Mouse (Mus musculus) midbrain, embryonic 12.5 days (tissue): Measurements from ENCODE around the gene Tmc3. TPM values are rescaled to one million over a fixed set of nuclear protein-coding genes. Genes with fewer than 3 reads are reported as not detected.
A peak's percentile ranks its signal among the peaks of the same experiment; 100 is the strongest.

Experiments used
- ATAC-seq: fragments of 200-750 bp; cut with Nextera tagmentation; 2 replicates; pipeline ENCODE4 v1.8.0; 2017; ENCODE audit warnings: low read depth, moderate TSS enrichment, moderate library complexity; ENCODE audit not compliant: low FRiP score
- H3K27ac ChIP-seq: fragments of 300-500 bp; sonication (generic); replicated peaks from 2 replicates; pipeline ENCODE4 v1.5.1; 2016; ENCODE audit warnings: mild to moderate bottlenecking
- H3K27me3 ChIP-seq: fragments of 300-500 bp; sonication (generic); 2 replicates; pipeline ENCODE4 v1.6.1; 2016; ENCODE audit warnings: mild to moderate bottlenecking
- H3K36me3 ChIP-seq: fragments of 300-500 bp; sonication (generic); 2 replicates; pipeline ENCODE4 v1.6.1; 2016
- H3K4me1 ChIP-seq: fragments of 300-500 bp; sonication (generic); 2 replicates; pipeline ENCODE4 v1.6.1; 2016
- H3K4me2 ChIP-seq: fragments of 300-500 bp; sonication (generic); replicated peaks from 2 replicates; pipeline ENCODE4 v1.6.1; 2016; ENCODE audit warnings: mild to moderate bottlenecking, moderate library complexity
- H3K4me3 ChIP-seq: fragments of 300-500 bp; sonication (generic); 2 replicates; pipeline ENCODE4 v1.5.1; 2016; ENCODE audit warnings: mild to moderate bottlenecking
- H3K9ac ChIP-seq: fragments of 300-500 bp; sonication (generic); replicated peaks from 2 replicates; pipeline ENCODE4 v1.6.1; 2016; ENCODE audit warnings: mild to moderate bottlenecking, moderate library complexity
- H3K9me3 ChIP-seq: fragments of 300-500 bp; sonication (generic); 2 replicates; pipeline ENCODE4 v1.6.1; 2016; ENCODE audit warnings: mild to moderate bottlenecking
- WGBS: fragments of 180-500 bp; shearing (Covaris S2); methylation state at CpG from one replicate; pipeline ENCODE4 v1.1.7; 2016; 5-methylcytosine and 5-hydroxymethylcytosine counted together
- polyA plus RNA-seq: library from polyadenylated mRNA; unstranded; fragments of >200 nt; fragmentation: Nextera tagmentation; extraction: Ambion mirVana; gene quantifications from 2 replicates; pipeline ENCODE4 v1.2.1, GENCODE M21; 2016

The Tmc3 gene
- polyA plus RNA-seq, 1 experiment from 2014 or later = 0.69 TPM

DNA sequence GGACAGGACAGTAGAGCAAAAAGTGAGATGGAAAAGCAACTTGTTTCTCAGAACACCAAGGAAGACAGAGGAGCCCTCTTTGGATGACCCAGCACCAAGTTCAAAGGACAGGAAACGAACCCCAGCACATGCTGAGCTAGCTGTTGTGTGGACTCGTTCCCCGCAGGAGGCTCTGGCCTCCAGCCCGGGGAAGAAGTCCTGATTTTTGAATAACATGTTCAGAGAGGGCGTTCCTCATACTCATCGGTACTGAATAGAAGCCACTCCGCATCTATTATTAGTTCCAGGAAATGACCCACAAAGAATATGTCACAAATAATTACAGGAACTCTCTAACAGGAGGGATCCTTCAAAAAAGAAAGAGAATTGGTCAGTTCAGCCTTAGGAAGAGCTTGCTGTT is 18.8 kb upstream of the Tmc3 start:
- Histone ChIP-seq H3K4me2 (no peak overlapping the region), H3K9ac (no peak overlapping the region), H3K36me3 (no peaks in the 10 kb centered on the region), H3K4me1 (peaks cover 6% of the 10 kb centered on the region), H3K4me3 (no peak overlapping the region), H3K27me3 (no peaks in the 10 kb centered on the region), H3K27ac (no peak overlapping the region), H3K9me3 (no peaks in the 10 kb centered on the region)
- ATAC-seq = no peak
- WGBS = 33% methylated on average over 7 of the region's 7 CpGs

DNA sequence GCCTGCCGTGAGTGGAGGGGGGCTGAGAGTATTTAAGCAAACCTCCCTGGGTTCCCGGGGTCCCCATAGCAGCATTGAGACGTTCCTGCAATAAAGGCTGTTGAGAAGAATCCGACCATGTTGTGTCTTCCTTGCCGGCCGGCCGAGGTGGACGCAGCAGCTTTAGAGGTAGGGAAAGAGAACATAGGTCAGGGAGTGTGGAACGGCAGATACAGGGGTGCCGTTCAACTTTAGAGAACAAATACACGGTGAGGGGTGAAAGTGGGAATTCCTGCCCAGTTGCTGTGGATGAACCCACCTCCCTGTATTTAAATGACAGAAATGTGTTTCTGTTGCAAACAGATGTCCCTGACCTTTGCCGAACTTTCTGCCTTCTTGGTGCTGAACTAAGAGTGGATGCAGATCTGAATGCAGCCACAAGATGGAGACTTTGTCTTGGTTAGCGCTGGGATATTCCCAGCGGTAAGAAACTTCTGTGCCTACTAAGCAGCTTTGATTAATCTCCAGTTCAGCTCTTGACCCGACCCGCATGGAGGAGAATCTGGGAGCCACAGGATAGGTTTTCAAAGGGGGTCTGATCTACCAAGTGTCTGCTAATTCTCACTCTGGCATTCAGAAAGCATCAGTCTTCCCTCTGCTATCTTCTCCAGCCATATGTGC is 16.8 kb upstream of the Tmc3 start:
- Histone ChIP-seq H3K9me3 (no peaks in the 10 kb centered on the region), H3K27ac (no peak overlapping the region), H3K4me2 (no peak overlapping the region), H3K4me3 (no peak overlapping the region), H3K36me3 (no peaks in the 10 kb centered on the region), H3K4me1 (no peaks in the 10 kb centered on the region; the same call in 1 of the 2 replicates), H3K9ac (no peak overlapping the region), H3K27me3 (no peaks in the 10 kb centered on the region)
- ATAC-seq = peak; percentile 45; the same call in 1 of the 2 replicates
- WGBS = 56% methylated on average over 16 of the region's 16 CpGs

DNA sequence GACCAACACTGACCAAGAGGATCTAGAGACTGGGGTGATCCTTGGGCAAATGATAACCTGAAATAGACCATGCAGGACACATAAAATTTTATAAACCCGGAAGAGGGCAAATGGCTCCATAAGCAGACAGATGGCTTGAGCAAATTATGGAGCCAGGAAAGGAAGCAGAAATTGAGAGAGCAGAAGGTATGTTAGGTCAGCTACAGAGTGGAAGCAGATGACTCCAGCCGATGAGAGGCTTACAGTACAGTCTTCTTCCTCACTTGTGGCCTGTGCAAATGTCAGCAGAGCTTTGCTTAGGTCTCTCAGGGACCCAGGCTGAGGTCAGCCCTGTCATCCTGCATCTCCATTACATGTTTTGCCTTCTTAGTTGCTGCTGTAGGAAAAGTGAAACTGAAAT is 15.9 kb upstream of the Tmc3 start:
- Histone ChIP-seq H3K27me3 (no peaks in the 10 kb centered on the region), H3K9me3 (no peaks in the 10 kb centered on the region), H3K36me3 (no peaks in the 10 kb centered on the region), H3K4me2 (no peak overlapping the region), H3K27ac (no peak overlapping the region), H3K4me3 (no peak overlapping the region), H3K9ac (no peak overlapping the region), H3K4me1 (no peaks in the 10 kb centered on the region)
- 88% methylated on average over 2 of the region's 2 CpGs for WGBS
- no peak for ATAC-seq

DNA sequence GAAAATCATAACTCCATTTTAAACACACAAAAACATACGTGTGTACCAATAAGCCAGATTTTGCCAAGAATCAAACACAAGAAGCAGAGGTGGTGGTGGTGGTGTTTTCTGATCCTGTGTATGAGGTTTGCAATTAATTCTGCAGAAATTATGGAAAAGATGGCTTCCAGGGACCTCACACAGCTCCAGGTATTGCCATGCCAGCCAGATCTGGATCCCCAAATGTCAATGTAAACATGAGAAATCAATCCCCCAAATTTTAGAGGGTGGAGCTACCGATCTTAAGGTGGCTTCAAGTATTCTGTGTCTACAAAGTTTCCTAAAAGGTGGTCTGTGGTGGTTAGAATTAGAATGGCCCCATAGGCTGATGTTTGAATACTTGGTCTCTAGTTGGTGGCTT is 15.3 kb upstream of the Tmc3 start:
- H3K4me3 ChIP-seq = no peak overlapping the region
- H3K27me3 ChIP-seq = no peaks in the 10 kb centered on the region
- H3K9me3 ChIP-seq = no peaks in the 10 kb centered on the region
- H3K36me3 ChIP-seq = no peaks in the 10 kb centered on the region
- H3K27ac ChIP-seq = no peak overlapping the region
- no peak for ATAC-seq
- no peaks in the 10 kb centered on the region for H3K4me1 ChIP-seq
- H3K4me2 ChIP-seq = no peak overlapping the region
- 87% methylated on average over 2 of the region's 2 CpGs for WGBS
- H3K9ac ChIP-seq = no peak overlapping the region

DNA sequence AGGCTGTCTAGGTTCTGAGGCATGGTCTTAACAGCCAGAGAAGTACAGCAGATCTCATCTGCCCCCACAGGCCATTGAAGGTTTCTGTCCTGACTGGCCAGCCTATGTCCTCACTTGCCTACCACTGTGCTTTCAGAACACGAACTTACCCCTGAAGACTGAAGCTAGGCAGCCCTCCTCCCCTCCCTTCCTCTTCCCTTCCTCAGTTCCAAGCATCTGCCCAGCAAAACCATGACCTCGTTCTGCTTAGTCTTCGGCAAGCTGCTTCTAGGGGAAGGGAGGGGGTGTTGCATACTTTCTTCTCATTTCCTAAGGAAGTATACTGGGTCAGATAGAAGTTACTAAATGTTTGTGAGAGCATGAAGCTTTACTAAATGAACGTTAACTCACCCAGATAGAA is 13.7 kb upstream of the Tmc3 start:
- Histone ChIP-seq H3K4me1 (no peaks in the 10 kb centered on the region), H3K4me2 (no peak overlapping the region), H3K9ac (no peak overlapping the region), H3K36me3 (no peaks in the 10 kb centered on the region), H3K4me3 (no peak overlapping the region), H3K27ac (no peak overlapping the region), H3K27me3 (no peaks in the 10 kb centered on the region), H3K9me3 (no peaks in the 10 kb centered on the region)
- no peak for ATAC-seq
- WGBS = 71% methylated on average over 4 of the region's 4 CpGs

GRCm38 (mm10) chr7:83571901-83572300 is 12.8 kb upstream of the Tmc3 start:
- Histone ChIP-seq H3K27ac (no peak overlapping the region), H3K27me3 (no peaks in the 10 kb centered on the region; the same call in 1 of the 2 replicates), H3K4me2 (no peak overlapping the region), H3K36me3 (no peaks in the 10 kb centered on the region), H3K4me1 (no peaks in the 10 kb centered on the region), H3K4me3 (no peak overlapping the region), H3K9ac (no peak overlapping the region), H3K9me3 (no peaks in the 10 kb centered on the region)
- no peak for ATAC-seq
- 53% methylated on average over 3 of the region's 3 CpGs for WGBS

DNA sequence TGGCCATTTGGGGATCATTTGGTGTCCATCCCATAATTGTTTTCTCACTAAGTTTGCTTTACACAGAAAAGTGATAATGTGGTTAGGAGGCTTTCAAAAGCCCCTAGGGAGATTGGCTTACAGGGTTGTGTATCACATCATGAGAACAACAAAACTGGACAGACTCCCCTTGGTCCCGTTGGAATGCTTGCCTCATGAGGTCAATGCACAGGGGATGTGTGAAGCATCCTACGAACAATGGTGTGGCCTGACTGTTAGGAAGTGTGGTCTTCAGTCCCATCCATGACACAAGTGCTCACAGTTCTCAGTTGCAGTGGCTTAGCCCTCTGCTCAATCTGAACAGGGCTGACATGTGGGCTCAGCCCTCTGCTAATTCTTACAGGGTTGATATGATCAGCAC is 12.3 kb upstream of the Tmc3 start:
- Histone ChIP-seq H3K4me1 (no peaks in the 10 kb centered on the region), H3K9ac (no peak overlapping the region), H3K27me3 (no peaks in the 10 kb centered on the region; the same call in 1 of the 2 replicates), H3K36me3 (no peaks in the 10 kb centered on the region), H3K27ac (no peak overlapping the region), H3K9me3 (no peaks in the 10 kb centered on the region), H3K4me3 (no peak overlapping the region), H3K4me2 (no peak overlapping the region)
- ATAC-seq = no peak
- WGBS = 79% methylated on average over 2 of the region's 2 CpGs

GRCm38 (mm10) chr7:83580946-83581345 is 3.8 kb upstream of the Tmc3 start:
- WGBS = 58% methylated on average over 4 of the region's 4 CpGs

DNA sequence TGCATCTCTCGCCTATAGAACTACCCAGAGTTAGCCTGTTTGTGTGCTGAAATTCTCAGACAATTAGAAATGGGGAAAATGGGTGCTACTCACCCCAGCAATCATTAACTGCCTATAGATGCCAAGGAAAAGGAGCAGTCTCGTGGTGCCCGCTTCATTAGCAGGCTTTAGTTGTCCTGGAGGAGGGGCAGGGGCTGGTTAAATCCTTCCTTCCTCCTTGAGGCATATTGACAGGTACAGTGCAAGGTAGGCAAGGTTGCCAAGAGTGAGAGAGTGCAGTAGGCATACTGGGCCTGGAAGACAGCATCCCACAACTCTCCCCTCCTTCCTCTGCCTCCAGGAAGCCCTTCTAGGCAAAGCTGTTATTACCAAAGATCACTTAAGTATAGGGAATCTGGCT is 9.3 kb downstream of the Tmc3 start:
- H3K9me3 ChIP-seq = no peaks in the 10 kb centered on the region
- H3K27ac ChIP-seq = no peak overlapping the region
- no peaks in the 10 kb centered on the region for H3K27me3 ChIP-seq
- H3K9ac ChIP-seq = no peak overlapping the region
- H3K36me3 ChIP-seq = no peaks in the 10 kb centered on the region
- H3K4me1 ChIP-seq = no peaks in the 10 kb centered on the region
- WGBS = 76% methylated on average over 3 of the region's 3 CpGs
- no peak for ATAC-seq
- no peak overlapping the region for H3K4me3 ChIP-seq
- no peak overlapping the region for H3K4me2 ChIP-seq

More at GRCm38 (mm10) chr7:83580946-83581345, 3.8 kb upstream of the Tmc3 start:
- H3K4me1 ChIP-seq = peaks cover 8% of the 10 kb centered on the region; the same call in 1 of the 2 replicates
- no peak for ATAC-seq
- no peaks in the 10 kb centered on the region for H3K9me3 ChIP-seq
- no peak overlapping the region for H3K27ac ChIP-seq
- no peaks in the 10 kb centered on the region for H3K36me3 ChIP-seq
- H3K27me3 ChIP-seq = no peaks in the 10 kb centered on the region; the same call in 1 of the 2 replicates
- H3K4me3 ChIP-seq = no peak overlapping the region
- H3K9ac ChIP-seq = no peak overlapping the region
- H3K4me2 ChIP-seq = no peak overlapping the region

DNA sequence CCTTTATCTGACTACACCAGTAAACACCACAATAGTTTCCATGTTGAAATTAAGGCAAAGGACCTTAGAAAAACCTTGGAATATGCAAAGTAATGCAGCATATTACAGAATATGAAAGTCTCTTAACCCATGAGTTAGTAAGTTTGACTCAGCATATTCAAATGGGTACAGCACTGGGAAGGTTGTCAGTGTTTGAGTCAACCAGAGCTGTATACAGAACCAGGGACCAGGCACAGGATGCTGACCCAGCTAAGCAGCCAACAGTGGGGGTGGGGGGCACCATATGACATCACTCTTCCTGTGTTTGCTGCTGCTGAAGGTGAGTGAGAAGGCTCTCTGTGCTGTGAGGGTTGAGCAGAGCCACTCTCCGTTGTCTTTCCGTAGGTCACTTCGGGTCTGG is 12.3 kb downstream of the Tmc3 start:
- Histone ChIP-seq H3K4me1 (no peaks in the 10 kb centered on the region), H3K9me3 (no peaks in the 10 kb centered on the region), H3K36me3 (no peaks in the 10 kb centered on the region), H3K27ac (no peak overlapping the region), H3K4me3 (no peak overlapping the region), H3K9ac (no peak overlapping the region), H3K27me3 (no peaks in the 10 kb centered on the region), H3K4me2 (no peak overlapping the region)
- 82% methylated on average over 3 of the region's 3 CpGs for WGBS
- no peak for ATAC-seq

- no peaks in the 10 kb centered on the region for H3K4me1 ChIP-seq
- 91% methylated on average over 13 of the region's 13 CpGs for WGBS
- H3K9me3 ChIP-seq = no peaks in the 10 kb centered on the region
- no peaks in the 10 kb centered on the region for H3K36me3 ChIP-seq
- no peaks in the 10 kb centered on the region for H3K27me3 ChIP-seq
- H3K9ac ChIP-seq = no peak overlapping the region
- no peak overlapping the region for H3K27ac ChIP-seq
- H3K4me3 ChIP-seq = no peak overlapping the region
- H3K4me2 ChIP-seq = no peak overlapping the region
- ATAC-seq = peak; percentile 34; the same call in 1 of the 2 replicates
Observed at GRCm38 (mm10) chr7:83598997-83599912, 14.5 kb downstream of the Tmc3 start.

DNA sequence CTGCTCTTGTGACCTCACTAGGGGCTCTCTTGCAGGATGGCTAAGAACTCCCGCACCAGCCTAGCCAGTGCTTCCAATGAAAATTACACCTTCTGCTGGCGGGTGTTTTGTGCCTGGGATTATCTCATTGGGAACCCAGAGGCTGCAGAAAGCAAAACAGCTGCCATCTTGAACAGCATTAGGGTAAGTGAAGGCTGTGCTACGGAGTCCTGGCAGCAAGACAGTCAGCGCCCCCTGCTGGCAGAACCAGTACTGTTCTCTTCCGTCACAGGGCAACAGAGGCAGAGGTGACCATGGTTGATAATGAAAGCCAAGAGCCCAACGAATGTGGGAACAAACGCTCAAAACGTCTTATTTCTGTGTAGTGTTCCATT is 15.2 kb downstream of the Tmc3 start:
- H3K4me3 ChIP-seq = no peak overlapping the region
- ATAC-seq = peak; percentile 56; the same call in 1 of the 2 replicates
- no peak overlapping the region for H3K4me2 ChIP-seq
- H3K9ac ChIP-seq = no peak overlapping the region
- H3K27me3 ChIP-seq = no peaks in the 10 kb centered on the region
- no peak overlapping the region for H3K27ac ChIP-seq
- no peaks in the 10 kb centered on the region for H3K36me3 ChIP-seq
- no peaks in the 10 kb centered on the region for H3K4me1 ChIP-seq
- no peaks in the 10 kb centered on the region for H3K9me3 ChIP-seq
- 55% methylated on average over 8 of the region's 8 CpGs for WGBS
